Mouse (Mus musculus): ENCODE results near the gene Golga7b.

GRCm38 (mm10) chr19:42304506-42304905 is 57.1 kb downstream of the Golga7b start:
- TF ChIP-seq POLR2A (IDR thresholded peaks at IDR 0.05; ENCODE audit: borderline replicate concordance, control insufficient read depth, low read depth, low read length), result no peak
- no peak for TF ChIP-seq CTCF (IDR thresholded peaks at IDR 0.05; ENCODE audit: control insufficient read depth, insufficient read depth, low read length)

Measured in bone marrow, adult 2 months (tissue).